Mouse (Mus musculus) cerebellum, postnatal 36 days (tissue): ENCODE measurements at regions not wholly inside any gene's neighbourhood (a gene's known extent, or its start where the extent isn't known, plus 50 kb on each side); places are given as distances from the start of the nearest gene placed in this dataset.

ENCODE experiments used
- DNase-seq, 2 experiments: peaks; one replicate each; pipeline ENCODE4 v3.0.0; 2021 to 2022; ENCODE audit warnings: mixed read lengths in 2 of 2

DNA sequence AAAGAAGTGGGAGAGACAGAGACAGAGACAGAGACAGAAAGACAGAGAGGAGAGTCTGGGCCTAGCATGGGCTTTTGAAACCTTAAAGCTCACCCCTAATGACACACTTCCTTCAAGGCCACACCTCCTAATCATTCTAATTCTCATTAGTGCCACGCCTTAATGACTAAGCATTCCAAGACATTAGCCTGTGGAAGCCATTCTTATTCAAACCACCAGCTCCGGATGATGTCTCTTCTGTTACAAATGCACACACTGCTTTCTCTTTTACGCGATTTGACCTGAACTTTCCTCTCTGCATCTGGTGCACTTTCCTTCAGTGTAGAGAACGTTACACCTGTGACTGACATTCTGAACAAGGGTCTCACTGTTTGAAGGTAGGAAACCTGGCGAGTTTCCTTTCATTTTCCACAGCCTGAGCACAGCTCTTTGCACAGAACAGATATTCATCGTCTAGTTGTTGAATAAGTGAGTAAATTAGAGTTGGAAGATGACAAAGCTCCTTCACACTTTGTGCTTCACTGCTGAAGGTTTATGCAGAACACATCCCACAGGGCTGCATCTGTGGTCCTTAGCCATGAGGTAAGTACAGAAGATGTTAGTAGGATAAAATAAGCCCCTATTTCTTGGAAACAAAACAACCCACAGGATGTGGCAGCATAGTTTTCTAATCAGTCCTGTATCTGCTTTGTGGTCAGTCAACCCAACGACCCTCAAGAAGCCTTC lies 116.8 kb downstream of the Faxc start:
- DNase-seq, result no peak

DNA sequence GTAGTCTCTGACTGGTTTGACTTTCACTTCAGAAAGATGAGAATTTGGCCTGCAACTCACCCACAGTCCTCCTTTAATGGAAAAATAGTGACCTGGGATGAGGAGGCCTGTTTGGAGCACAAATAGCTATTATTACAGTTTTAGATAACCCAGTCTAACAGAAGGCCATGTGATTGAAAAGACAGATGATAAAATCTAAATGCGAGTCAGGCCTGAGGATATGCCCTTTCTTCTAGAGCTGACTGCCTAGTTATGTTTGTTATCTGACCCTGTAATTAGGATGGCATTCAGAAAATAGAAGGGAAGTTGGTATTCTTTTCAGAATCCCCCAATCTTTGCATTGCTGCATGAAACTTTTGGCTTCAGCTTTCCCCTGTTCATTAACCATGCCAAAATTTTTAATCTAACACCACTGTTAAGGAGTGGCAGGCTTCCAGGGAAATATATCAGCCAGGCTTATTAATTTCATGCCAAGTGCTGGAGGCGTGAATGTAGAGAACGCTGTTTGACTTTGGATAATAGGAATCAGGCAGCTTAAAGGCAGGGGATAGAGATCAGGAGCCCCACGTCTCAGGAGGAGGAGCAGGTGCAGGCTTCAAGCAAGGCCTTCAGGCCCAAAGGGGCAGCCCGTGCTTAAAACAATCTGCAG lies 135.8 kb downstream of the Faxc start:
- no peak for DNase-seq

DNA sequence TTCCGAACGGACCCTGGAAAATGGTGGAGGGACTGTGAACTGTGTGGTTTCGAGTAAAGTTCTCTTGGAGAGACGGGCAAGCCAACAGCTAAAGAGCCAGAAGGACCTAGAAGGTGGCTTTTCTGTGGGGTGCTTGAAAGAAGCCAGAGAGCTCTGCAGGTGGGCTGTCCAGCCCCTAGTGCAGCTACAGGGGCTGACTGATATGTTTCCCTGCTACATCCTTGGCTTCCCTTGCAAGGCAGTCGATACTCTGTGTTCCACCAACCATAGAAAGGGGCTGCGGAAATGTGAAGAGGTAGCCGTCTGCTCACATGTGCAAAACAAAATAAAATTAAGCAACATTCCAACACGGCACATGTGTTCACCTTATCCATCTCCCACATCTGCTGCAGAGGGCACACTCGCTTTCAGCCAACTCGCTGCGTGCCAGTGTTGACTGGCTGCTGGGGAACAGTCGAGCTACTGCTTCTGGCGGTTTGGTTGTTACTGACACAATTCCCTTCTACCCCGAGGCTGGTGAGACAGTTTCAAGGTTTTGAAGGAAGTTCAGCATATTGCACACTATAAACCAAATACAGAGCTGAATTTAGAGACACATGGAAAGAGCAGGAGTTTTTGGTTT lies 136.7 kb downstream of the Faxc start:
- no peak for DNase-seq

DNA sequence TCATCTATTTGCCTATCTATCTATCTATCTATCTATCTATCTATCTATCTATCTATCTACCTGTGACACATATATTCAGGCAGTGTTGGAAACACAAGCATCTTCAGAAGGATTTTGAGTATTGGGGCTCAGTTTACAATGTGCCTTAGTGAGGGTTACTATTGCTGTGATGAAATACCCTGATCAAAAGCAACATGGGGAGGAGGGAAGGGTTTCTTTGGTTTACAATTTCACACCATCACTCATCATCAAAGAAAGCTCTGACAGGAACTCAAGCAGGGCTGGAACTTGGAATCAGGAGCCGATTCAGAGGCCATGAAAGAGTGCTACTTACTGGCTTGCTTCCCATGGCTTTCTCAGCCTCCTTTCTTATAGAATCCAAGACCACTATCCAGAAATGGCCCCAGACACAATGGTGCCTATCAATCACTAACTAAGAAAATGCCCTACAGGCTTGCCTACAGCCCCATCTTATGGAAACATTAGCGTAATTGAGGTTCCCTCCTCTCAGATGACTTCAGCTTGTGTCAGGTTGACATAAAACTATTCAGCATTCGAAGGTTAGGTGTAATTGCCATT lies 157.2 kb downstream of the Faxc start:
- no peak for DNase-seq

DNA sequence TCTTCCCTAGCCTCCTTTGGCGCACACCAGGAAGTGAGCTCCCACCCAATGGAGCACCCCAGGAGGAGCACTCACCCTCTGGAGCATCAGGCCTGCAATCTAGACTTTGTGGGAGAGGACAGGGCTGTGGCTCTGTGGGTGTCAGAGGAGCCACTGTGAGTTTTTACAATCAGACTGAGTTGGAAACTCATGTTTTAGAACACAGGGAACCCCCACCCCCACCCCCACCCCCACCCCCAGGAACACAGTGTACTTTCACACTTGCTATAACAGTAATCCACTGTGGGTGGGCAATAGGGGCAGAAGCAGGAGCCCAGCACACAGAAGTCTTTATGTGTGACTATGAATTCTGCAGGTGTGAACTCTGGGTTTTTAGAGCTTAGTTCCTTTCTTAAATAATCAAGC lies 158.5 kb downstream of the Faxc start:
- DNase-seq, result no peak

DNA sequence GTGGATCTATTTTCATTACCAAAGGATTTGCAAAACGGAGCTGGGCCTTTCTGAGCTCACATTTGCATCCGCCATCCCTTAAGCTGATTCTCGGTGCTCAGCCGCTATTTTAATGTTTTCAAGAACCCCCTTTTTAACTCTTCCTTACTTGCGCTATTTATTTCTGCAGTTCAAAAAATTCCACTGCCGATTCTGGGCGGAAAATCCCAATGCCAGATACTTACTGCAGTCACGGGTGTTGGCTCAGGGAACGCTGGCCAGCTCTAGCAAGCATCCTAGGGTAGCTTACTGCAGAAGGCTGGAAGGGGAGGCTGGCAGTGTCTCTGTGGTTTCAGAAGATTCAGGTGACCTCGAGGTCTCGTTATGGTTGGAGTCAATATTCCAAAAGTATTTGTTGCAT lies 159.4 kb downstream of the Faxc start:
- no peak for DNase-seq

DNA sequence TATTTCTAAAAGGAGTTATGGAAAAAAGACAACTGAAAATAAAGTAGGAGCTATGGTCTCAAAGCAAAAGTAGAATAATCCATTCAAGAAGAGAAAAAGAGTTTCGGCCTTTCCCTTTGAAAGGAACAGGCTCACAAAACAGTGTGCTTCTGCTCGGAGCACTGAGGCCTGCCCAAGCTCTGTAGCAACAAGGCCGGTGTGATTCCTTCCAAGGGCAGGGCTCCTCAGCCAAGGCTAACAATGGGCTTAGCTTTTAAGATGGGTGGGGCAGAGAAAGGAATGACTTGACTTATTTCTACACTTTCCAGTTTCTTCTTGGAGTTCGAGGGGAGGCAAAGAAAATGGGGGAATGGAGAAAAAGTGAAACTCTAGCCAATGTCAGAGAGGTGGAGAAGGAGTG lies 161.4 kb downstream of the Faxc start:
- no peak for DNase-seq

DNA sequence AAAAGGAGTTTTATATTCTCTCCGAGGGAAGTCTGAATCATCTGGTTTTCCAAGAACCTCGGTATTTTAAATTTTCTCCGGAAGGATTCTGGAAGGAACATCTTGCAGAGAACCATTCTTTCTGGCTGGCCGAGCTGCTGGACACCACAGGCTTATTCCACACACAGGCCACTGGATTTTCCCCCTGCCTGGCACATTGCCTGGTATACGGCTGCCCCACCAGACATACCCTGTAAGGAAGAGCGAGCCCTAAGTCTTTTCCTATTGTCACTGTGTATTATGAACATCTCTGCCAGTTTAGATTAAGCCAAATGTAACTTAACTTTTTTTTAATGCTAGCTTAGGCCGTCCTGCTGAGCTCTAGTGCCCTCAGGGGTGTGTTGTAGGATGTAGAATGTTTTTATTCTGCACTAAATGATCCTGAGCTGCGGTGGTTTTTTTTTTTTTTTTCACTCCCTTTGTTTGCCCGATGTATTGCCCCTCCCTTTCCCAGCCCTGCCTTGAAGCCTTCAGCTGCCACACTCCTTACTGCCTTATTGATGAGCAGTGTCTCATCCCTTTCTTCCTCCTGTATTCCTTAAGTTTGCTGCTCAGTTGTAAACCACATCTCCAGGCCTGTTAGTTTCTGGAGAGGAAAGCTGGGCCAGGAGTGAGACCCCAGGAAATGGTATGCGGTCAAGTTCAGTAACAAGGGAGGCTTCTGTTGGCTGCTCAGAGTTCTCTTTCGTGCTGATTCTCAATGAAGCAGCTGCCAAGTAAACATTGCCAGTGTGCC lies 164.3 kb downstream of the Faxc start:
- DNase-seq, result no peak

DNA sequence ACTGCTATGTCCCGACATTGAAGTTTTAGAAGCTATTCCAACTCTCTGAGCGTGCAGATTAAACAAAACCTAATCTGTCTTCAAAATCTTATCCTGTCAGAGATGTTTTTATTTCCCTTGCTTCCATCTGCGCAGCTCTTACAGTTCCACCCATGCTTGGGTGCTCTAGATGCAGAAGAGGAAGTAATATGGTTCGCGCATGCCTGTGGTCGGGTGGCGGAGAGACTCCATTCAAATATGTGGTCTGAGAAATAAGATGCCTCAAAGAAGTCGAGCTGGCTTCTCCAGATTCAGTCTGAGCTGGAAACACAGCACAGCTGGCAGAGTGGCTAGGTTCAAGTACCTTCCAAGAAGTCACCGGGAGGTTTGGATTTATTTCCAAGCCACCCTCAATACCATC lies 167.5 kb downstream of the Faxc start:
- DNase-seq, result no peak

DNA sequence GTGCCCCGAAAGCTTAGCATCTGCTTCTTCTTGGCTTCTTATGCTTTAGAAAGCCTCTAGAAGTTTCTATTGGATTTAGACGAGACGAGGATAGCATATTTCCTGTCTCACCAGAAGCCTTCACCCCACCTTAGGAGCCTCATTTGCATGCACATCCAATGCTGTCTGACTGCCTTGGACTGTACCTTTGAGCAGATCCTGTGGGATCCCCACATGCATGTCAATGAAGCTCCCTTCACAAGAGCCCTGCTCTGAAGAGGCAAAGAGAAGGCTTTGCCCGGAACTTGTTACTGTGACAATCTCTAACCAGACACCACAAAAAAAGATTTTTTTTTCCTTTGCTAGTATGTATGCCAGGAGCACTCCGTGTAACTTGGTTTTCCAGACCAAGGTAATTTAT lies 171.3 kb downstream of the Faxc start:
- no peak for DNase-seq

DNA sequence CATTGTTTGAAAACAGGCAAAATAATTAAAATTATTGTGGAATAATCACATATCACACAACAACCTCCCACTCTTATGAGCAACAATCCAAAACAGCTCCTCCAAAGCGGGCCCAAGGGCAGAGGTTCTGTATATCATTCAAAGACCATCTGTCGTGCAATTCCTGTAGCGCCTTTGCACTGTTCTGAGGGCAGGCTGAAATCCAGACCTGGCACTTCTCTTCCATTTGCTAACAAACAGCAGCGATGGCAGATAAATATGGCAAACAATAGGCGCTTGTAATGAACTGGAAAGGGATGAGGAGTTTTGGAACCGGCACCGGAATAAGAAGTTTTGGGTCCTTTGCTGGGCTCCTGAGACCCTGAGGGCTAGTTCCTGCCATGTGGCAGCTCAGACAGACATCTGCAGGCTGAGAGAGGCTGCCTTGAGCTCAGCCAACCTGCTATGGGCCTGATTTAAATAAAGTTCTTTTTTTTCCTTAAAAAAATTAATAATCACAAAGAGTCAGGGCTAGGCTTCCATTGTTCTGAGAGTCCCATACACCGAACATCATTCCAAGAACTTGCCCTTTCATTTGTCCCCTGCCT lies 172.0 kb downstream of the Faxc start:
- peak in 1 of 2 experiments; percentile 9 for DNase-seq

DNA sequence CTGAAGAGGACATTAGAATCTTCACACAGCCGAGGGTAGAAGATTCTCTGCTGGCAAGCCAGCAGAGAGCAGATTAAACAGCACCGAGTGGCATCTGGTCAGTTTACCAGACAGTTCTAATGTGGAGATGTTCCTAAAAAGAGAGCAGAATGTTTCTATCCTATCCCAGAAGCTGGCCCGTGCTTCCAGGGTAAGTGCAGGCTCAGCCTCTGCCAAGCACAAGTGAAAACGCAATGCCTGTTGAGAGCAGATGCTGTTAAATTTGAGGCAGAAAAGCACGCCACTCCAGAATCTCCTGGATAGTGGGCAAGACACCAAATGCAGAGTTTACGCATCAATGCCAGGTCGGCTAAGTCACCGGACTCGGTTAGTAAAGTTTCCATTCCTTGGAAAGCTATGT lies 175.8 kb downstream of the Faxc start:
- DNase-seq, result no peak

DNA sequence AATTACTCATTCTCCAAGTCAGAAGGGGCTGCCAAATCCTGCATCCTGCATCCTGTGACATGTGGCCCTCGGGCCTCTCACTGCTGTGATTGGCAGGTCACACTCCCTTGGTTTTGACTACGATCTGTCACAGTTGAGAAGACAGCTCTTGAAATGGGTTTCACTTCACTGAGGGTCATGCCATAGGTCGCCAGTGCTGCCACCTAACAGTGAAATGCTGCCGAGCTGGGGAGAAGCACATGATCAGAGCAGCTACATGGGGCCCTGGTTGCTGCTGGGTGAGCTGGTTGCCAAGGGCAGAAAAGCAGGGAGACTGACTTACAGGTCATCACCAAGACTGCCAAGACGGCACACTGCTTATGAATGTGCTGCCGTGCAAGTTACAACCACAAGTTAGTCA lies 178.3 kb downstream of the Faxc start:
- no peak for DNase-seq

DNA sequence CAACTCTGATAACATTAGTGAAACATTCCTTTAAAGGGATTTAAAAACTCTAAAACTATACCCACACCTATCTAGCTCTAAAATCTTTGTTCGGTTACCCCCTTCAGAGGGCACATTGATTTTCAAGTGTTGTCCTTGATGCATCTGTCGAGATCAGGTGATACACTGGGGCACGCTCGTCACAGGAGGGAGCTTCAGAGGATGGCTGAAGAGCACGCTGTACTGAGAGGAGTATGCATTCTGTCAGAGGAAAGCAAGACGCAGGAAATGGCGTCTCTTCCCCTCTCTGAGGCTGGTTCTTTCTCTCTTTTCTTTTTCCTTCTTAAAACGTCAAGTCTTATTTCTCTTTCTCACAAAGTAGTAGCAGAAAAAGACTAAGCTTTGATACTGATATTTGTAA lies 179.3 kb downstream of the Faxc start:
- DNase-seq, result no peak

DNA sequence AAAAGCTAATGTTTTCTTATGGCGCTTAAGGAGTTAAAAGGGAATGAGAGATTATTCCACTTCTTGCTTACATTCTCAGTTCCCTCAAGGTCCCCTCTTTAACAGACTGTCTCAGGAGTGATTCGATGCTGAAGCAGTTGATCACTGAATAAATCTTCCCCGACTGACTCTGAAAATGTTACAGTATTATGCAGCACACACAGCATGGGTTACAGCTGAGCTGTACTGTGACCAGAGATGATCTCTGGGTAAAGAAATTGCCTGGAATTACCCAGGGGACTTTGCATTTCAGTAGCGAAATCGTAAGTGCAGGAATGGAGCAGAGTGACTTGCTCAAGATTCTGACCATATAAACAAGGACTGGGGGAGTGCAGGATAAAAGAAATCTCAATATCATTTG lies 181.1 kb downstream of the Faxc start:
- DNase-seq, result no peak

DNA sequence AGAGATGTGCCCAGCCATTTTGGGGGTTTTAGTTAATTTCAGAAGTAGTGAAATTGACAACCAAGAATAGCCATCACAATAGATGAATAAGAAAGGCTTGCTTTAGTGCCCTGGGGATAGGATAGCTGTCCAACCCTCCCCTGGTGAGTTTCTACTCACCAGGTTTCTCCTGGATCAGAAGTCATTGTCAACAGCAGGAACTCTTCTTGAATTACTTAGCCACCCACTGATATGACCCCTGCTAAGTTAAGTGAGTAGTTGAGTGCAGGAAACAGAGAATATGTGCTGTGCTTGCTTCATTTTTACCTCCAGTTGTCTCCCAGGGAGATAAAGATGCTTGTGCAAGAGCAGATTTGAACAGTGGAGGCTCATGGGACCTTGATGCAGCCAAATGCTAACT lies 183.3 kb downstream of the Faxc start:
- DNase-seq, result no peak

DNA sequence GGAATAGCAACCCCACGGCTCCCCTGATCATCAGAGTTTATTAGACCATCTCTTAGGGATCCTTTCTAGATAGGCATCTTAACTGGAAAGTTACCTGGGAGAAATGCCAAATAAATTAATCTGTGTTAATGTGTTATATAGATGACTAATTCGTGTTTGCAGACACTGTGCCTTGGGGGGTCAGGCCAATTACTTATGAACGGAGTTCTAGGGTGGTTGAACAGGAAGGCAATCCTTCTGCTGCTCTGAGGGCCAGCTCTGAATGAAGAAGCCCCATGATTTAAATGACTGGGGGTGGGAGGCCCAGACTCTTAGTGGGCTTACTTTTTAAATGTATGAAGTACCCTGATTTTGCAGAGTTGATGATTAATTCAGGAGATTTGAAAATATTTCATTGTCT lies 188.7 kb downstream of the Faxc start:
- no peak for DNase-seq

DNA sequence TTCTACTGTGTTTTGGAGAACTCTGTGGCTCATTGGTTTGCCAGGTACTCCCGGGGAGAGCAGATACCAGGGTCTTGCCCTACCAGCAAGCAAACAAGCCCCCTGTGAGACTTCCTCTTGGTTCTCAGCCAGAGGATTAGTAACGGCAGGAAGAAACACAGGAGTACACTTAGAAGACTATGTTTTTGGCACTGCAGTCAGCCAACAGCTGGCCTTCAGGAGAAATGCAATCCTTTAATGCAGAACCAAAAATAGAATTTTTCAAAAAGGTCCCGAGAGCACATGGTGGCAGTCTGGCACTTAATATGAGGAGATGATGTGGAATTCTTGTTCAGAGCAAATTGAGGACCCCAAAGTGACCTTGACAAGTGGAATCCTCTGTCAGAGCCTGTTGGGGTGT lies 189.8 kb downstream of the Faxc start:
- DNase-seq, result no peak

DNA sequence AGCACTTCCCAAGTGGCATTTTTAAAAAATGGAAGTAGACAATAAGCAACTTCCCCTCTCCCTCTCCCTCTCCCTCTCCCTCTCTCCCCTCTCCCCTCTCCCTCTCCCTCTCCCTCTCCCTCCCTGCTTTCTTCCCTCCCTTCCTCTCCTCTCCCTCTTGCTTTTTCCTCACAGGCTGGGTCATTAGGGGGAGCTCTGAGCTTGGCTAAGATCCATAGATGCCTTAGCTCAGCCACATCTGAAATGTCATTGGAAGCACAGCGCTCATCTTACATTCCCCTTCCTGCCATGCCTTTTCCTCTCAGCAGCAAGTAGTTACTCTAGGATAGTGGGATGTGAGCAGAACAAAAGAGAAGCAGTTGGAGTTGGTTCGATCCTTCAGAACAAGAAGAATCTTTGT lies 190.3 kb downstream of the Faxc start:
- no peak for DNase-seq

DNA sequence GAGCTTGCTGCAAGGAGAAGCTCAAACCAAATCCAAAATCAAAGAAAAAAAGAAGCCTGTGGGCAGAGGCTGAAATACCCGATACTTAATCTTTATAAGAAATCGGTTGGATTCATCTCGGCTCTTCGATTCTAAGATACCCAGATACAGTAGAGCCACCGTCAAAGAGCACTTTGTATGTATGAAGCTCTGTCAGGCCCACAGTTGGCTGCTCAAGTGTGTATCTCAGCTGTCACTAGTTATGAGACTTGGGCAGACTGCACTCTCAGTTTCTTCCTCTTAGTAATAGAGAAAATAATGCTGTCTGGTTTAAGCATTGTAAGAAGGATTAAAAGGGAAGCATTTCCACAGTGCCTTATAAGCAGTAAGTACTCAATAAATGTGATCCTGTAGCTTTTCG lies 193.7 kb downstream of the Faxc start:
- no peak for DNase-seq

DNA sequence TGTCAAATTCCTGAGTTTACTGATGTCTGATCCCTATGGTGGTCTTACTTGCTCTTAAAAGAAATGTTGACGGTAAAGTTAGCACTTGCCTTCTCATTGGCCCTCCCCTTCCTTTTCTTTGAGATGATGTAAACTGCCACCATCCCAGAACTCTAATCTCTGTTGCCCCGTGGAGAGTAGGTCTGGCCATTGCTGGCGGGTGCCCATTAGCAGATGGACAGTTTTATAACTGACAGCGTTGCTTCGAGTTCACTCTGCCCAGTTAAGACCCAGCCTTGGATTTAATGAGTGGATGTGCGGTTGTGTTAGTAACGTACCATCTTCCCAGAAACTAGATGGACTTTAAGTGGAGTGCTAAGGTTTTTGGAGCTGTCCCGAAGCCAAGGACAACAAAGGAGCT lies 199.4 kb downstream of the Faxc start:
- DNase-seq, result no peak

DNA sequence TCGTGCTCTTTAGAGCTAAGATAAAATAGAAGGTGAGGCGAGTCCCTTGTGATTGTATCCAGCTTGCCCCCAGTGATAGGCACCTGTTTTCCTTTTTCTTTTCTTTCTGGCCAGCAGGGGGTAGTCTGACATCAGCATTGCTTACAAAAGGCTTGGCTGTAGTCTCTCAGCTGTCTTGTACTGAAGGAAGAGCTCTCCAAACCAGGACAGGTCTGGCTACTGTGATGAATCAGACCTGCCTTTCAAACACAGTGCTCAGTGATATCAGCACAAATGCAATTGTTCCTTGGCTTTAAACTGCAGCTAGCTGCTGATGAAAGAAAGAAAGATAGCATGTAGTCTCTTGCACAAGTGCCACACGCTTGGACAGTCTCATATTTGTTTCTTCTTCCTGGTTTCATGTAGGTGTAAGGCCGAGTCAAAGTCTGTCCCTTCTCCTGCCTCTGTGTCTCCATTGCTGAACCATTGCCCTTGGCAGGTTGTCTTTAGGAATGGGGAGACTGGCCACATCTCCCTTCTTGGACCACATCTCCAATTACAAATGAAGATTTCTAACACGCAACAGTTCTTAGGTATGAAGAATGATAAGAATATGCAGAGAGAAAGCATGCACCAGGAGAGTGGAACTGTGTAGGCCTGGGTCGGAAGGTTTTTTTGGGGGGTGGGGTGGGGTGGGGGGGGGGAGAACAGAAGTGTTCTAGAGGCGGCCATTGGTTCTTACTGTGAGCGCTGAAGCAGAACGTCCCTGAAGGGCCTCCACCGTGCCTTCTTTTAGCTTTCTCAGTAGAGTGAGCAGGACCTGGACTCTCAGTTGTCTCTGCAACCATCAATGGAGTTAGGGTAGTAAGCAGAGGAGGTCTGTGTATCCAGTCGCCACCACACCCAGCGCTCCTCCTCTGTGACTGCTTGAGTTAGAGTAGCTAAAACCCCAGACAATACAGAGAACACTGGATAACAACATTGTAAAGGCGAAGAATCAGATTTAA lies 200.9 kb downstream of the Faxc start:
- DNase-seq, result peak in 1 of 2 experiments; percentile 7
